Mouse (Mus musculus): Measurements from ENCODE around the gene Gad2.
"Not testable (repeated sequence)": the region's sequence is repeated elsewhere in the genome, so short reads cannot be mapped to it uniquely, and the experiment has no call there.

Gene Gad2

GRCm38 (mm10) chr2:22621828-22622731, at the start of gene Gad2:
Gene Gad2, plus strand, starts transcription at chr2:22622205.
- no peak for DNase-seq (ENCODE audit: extremely low read depth, low read depth)

GRCm38 (mm10) chr2:22587469-22588169, 34.4 kb upstream of the Gad2 start:
- peak; percentile 76 for DNase-seq (ENCODE audit: extremely low read depth, low read depth)

DNA sequence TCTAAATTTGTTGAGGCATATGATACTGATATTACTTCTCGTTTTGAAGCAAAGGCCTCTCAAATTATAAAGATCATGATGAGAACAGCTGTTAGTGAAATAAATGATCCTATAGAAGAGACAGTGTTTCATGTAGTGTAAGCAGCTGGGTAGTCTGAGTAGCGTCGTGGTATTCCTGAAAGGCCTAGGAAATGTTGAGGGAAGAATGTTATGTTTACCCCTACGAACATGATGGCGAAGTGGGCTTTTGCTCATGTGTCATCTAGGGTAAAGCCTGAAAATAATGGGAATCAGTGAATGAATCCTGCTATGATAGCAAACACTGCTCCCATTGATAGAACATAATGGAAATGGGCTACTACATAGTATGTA, 33.8 kb upstream of the Gad2 start:
- peak; percentile 81 for DNase-seq (ENCODE audit: extremely low read depth, low read depth)

- peak; percentile 74 for DNase-seq (ENCODE audit: extremely low read depth, low read depth)
These were observed 33.2 kb upstream of the Gad2 start for GRCm38 (mm10) chr2:22588673-22589381.

- not testable (repeated sequence) for DNase-seq (ENCODE audit: extremely low read depth, low read depth)
These were observed 32.4 kb upstream of the Gad2 start for GRCm38 (mm10) chr2:22589382-22590205.

- peak; percentile 33 for DNase-seq (ENCODE audit: extremely low read depth, low read depth)
These were observed 31.9 kb upstream of the Gad2 start for GRCm38 (mm10) chr2:22590206-22590490.

- no peak for DNase-seq (ENCODE audit: extremely low read depth, low read depth)
These were observed 4.1 kb upstream of the Gad2 start for GRCm38 (mm10) chr2:22617951-22618350.

DNA sequence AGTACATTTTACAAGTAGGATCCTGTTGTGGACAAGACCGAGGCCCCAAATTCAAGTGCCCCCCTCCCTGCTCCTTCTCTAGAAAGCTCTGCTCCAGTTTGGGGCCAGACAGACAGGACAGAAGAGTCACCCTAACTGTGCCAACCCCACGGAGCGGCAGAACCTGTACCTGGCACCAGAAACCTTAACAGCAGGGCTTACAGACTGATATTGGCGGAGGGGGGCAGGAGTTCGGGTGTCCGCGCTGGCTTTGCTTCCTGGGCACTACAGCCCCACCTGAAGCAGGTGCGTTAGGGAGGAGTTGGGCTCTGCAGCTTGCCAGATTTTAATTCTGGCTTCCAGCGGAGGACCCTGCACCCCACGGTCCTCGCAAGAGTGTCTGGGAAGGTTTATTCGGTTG, 2.6 kb upstream of the Gad2 start:
- no peak for DNase-seq (ENCODE audit: extremely low read depth, low read depth)

DNA sequence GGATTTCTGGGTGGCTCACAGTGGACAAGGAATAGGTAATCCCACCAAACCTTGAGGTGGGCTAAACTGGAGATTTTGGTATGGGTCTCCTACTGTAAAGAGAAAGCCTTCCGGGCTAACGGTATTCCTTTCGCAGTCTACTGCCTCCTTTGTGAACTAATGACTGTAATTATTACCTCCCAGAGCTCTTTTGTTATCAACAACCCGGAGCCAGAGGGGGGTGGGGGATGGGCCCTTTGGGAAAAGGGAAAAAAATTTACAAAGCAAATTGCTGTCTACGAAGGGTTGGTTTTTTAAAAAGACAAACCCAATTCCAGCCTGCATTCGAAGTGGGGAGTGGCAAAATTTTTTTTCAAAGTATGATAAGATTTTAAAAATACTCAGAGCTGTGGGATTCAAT, 2.0 kb upstream of the Gad2 start:
- DNase-seq (ENCODE audit: extremely low read depth, low read depth) = no peak

DNA sequence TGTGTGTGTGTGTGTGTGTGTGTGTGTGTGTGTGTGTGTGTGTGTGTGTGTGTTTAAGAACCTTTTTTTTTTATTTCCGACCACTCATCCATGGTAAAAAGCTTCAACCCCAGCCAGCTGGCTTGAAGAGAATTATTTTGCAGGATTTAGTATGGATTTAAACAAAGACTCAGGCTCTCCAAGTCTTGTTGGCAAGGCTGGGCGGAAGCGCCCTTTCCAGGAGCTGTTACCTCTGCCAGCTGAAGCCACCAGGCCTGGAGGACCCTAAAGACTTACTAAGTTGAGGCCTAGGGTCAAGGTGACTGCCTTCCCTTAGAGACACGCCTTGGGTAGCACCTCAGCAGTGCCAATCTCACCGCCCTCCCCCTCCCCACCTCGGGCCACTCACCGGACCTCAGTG, 1.5 kb upstream of the Gad2 start:
- DNase-seq (ENCODE audit: extremely low read depth, low read depth) = no peak

DNA sequence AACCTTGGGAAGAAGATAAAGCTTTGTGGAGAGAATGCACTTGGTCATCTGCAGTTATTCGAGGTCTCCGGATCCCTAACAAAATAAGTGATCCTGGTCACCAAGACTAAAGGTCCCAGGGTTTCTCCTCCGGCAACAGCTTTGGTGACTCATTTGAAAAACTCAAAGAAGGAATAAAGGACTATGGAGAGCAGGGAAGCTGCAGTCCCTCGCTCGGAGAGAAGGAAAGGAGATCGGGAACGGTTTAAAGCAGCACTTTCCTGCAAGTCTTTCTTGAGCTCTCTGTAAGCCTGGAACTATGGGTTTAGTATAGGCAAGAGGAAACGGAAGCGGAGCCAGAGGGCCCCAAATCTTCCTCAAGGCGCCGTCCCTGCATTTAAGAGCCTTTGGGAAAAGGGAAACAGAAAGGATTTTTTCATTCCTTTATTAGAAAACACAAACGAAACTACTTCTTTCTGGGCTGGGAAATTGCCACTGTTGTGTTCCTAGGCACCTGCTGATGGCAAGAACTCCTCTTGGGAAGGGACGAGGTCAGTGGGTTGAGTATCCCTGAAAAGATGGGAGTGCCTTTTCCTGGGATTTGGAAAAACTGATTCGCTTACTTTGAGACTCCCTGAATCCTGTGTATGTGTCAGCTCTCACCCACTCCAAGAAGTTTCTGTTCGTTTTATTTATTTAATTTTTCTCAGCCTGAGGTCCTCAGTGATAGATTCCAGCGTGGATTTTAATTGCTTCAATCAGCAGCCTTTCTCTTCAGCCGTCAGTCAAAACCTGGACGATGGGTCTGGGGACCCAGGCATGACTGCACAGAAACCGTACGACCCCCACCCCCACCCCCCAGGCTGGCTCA, 802 bp upstream of the Gad2 start:
- DNase-seq (ENCODE audit: extremely low read depth, low read depth) = no peak

- no peak for DNase-seq (ENCODE audit: extremely low read depth, low read depth)
These were observed 1.4 kb downstream of the Gad2 start for GRCm38 (mm10) chr2:22623111-22624070.

DNA sequence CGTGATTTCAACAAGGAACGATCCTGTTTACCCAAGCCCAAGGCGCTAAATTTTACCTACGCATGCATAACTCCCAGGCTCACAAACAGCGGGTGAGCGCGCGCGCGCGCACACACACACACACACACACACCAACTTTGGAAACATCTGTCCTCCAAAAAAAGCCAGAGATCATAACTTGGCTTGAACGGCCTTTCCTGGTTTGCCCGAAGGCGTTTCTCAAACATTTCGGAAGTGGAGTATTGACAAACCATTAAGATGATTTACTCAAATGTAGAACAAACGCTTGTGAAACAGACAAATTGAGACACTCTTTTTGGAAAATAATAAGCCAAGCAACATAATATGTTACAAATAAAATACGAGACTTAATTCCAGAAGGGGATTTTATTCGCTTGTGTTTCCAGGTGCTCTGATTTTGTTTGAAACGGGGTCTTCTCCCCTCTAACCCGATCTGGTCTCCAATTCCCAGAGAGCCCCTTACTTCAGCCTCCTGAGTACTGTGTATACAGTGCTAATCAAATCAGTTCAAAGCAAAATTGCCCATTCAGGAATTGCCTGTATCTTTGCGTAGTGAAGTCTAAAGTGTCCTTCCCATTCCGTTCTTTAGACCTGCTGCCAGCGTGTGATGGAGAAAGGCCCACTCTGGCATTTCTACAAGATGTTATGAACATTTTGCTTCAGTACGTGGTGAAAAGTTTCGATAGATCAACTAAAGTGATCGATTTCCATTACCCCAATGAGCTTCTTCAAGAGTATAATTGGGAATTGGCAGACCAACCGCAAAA, 2.4 kb downstream of the Gad2 start:
- no peak for DNase-seq (ENCODE audit: extremely low read depth, low read depth)

DNA sequence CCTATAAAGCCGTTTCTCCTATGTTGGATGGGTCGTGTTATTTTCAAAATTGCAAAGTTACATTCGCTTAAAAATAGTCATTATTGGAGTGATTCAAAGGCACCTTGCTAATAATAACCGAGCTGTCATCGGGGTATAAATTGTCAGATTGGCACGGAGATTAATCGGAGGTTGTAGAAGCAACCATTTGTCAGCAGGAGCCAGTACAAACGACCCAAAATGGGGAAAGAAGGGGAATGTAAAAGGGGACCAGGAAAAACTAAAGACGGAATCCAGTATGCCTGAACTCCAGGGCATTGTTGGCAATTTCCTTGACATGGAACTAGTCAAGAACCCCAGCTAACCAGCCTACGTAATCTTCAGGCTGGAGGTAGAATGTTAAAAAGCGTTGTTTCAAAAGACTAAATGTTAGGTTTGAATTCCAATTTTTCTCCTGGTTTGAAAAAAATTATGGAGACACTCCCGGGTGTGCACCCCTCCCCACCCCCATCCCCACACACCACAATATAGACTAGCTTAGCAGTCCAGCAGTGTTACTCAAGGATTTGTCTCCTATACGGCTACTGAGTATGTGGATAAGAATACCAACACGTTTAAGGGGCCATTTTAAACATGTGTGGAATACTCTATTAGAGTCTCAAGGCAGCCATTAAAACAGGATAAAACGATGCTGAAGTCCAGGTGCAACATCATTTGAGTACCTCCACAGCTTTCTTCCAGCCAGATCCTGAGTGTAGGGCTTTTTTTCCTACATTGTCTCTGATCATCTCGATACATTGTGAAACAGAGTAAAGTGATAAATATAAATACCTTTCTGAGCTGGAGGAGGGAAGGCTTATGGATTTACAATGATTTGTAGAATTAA, 3.3 kb downstream of the Gad2 start:
- DNase-seq (ENCODE audit: extremely low read depth, low read depth) = no peak

DNA sequence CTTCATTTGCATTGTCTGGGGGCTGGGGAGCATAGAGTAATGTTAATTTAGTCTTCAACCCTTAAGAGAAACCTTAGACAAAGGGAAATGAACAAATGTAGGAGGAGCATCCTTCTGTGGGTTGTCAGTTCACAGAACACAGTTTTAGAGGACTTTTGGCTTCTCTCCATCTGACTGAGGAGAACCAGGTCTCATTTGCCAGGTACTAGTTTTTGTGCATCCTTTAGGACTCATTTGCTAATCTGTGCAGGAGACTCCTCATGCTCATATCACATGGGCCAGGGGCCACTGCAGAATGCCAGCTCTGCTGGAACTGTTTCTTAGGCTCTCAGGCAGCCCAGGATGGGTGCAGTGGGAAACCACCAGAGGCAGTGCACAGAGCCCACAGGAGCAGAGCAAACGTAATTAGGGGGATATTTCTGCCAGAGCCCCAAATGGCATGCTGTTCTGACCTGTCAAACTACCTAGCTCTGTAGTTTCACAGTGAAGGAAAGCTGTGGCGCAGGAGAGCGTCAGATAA, 5.2 kb downstream of the Gad2 start:
- no peak for DNase-seq (ENCODE audit: extremely low read depth, low read depth)

GRCm38 (mm10) chr2:22627819-22628432, 5.9 kb downstream of the Gad2 start:
- no peak for DNase-seq (ENCODE audit: extremely low read depth, low read depth)

GRCm38 (mm10) chr2:22634766-22635165, 12.8 kb downstream of the Gad2 start:
- DNase-seq (ENCODE audit: extremely low read depth, low read depth) = peak; percentile 14

Measured in MEL-GATA-1-ER (cell line).